Mouse (Mus musculus) left cerebral cortex, adult 9 months (tissue): ENCODE results near the gene Itga3.

Experiments used
- DNase-seq, 2 experiments: peaks; one replicate each; pipeline ENCODE4 v3.0.0; 2022; ENCODE audit warnings: low spot score in 2 of 2

Itga3 gene

GRCm38 (mm10) chr11:95004136-95004936 lies 72.3 kb downstream of the Itga3 start:
- DNase-seq = no peak

GRCm38 (mm10) chr11:95002705-95003104 lies 73.9 kb downstream of the Itga3 start:
- DNase-seq = peak in 1 of 2 experiments; percentile 61

GRCm38 (mm10) chr11:95001584-95002347 lies 74.8 kb downstream of the Itga3 start:
- DNase-seq = no peak

GRCm38 (mm10) chr11:95001058-95001457 lies 75.5 kb downstream of the Itga3 start:
- DNase-seq = peak in 1 of 2 experiments; percentile 79

GRCm38 (mm10) chr11:95000548-95000947 lies 76.1 kb downstream of the Itga3 start:
- no peak for DNase-seq

- no peak for DNase-seq
Observed at GRCm38 (mm10) chr11:95000128-95000527, 76.5 kb downstream of the Itga3 start.

- DNase-seq = peak in 1 of 2 experiments; percentile 66
Observed at GRCm38 (mm10) chr11:94998041-94998531, 78.5 kb downstream of the Itga3 start.

GRCm38 (mm10) chr11:94997596-94997995 lies 79.0 kb downstream of the Itga3 start:
- DNase-seq = no peak

GRCm38 (mm10) chr11:94996984-94997383 lies 79.6 kb downstream of the Itga3 start:
- DNase-seq = no peak

- no peak for DNase-seq
Observed at GRCm38 (mm10) chr11:94996101-94996500, 80.5 kb downstream of the Itga3 start.

GRCm38 (mm10) chr11:94994947-94995772 lies 81.4 kb downstream of the Itga3 start:
- no peak for DNase-seq
